Mouse (Mus musculus) left cerebral cortex, adult 18-20 months (tissue): ENCODE results near the gene Sbf2. TPM values are rescaled to one million over a fixed set of nuclear protein-coding genes. Genes with fewer than 3 reads are reported as not detected.
A peak's percentile ranks its signal among the peaks of the same experiment; 100 is the strongest.
"Not testable (repeated sequence)": the region's sequence is repeated elsewhere in the genome, so short reads cannot be mapped to it uniquely, and the experiment has no call there.

ENCODE experiments used
- DNase-seq, 2 experiments: peaks; one replicate each; pipeline ENCODE4 v3.0.0; 2021 to 2022; ENCODE audit warnings: low spot score in 2 of 2, mixed read lengths in 1 of 2
- total RNA-seq, 2 experiments: library from RNA; stranded (reverse); gene quantifications; 2 replicates each; pipeline ENCODE4 v1.2.3; 2021

The Sbf2 gene
- total RNA-seq, 2 experiments from 2014 or later, result 52.6 to 55.5 TPM

GRCm38 (mm10) chr7:110414276-110414675 lies 200.4 kb downstream of the Sbf2 start:
- no peak for DNase-seq

GRCm38 (mm10) chr7:110402092-110402491 lies 212.6 kb downstream of the Sbf2 start:
- DNase-seq, result no peak

GRCm38 (mm10) chr7:110392576-110392975 lies 222.1 kb downstream of the Sbf2 start:
- no peak for DNase-seq

GRCm38 (mm10) chr7:110391632-110392031 lies 223.1 kb downstream of the Sbf2 start:
- DNase-seq, result no peak

- not testable (repeated sequence) for DNase-seq
Measured at GRCm38 (mm10) chr7:110388889-110389288, 225.8 kb downstream of the Sbf2 start.

- no peak for DNase-seq
Measured at GRCm38 (mm10) chr7:110387565-110387964, 227.2 kb downstream of the Sbf2 start.

GRCm38 (mm10) chr7:110385482-110385881 lies 229.2 kb downstream of the Sbf2 start:
- DNase-seq, result no peak

GRCm38 (mm10) chr7:110384343-110384742 lies 230.4 kb downstream of the Sbf2 start:
- no peak for DNase-seq

GRCm38 (mm10) chr7:110381625-110382024 lies 233.1 kb downstream of the Sbf2 start:
- DNase-seq, result no peak

GRCm38 (mm10) chr7:110379335-110379914 lies 235.3 kb downstream of the Sbf2 start:
- DNase-seq, result peak in 1 of 2 experiments; percentile 15

GRCm38 (mm10) chr7:110372529-110372928 lies 242.2 kb downstream of the Sbf2 start:
- DNase-seq, result no peak

- DNase-seq, result no peak
Measured at GRCm38 (mm10) chr7:110362005-110362404, 252.7 kb downstream of the Sbf2 start.

GRCm38 (mm10) chr7:110361516-110361915 lies 253.2 kb downstream of the Sbf2 start:
- no peak for DNase-seq

- DNase-seq, result no peak
Measured at GRCm38 (mm10) chr7:110359391-110359790, 255.3 kb downstream of the Sbf2 start.

GRCm38 (mm10) chr7:110353971-110354370 lies 260.8 kb downstream of the Sbf2 start:
- no peak for DNase-seq

- no peak for DNase-seq
Measured at GRCm38 (mm10) chr7:110347250-110347649, 267.5 kb downstream of the Sbf2 start.

- DNase-seq, result no peak
Measured at GRCm38 (mm10) chr7:110337601-110338000, 277.1 kb downstream of the Sbf2 start.

GRCm38 (mm10) chr7:110325381-110326110 lies 289.2 kb downstream of the Sbf2 start:
- no peak for DNase-seq

- no peak for DNase-seq
Measured at GRCm38 (mm10) chr7:110324852-110325251, 289.9 kb downstream of the Sbf2 start.

GRCm38 (mm10) chr7:110321106-110321505 lies 293.6 kb downstream of the Sbf2 start:
- DNase-seq, result no peak

- no peak for DNase-seq
Measured at GRCm38 (mm10) chr7:110318971-110319519, 295.7 kb downstream of the Sbf2 start.

- no peak for DNase-seq
Measured at GRCm38 (mm10) chr7:110317412-110317811, 297.3 kb downstream of the Sbf2 start.

GRCm38 (mm10) chr7:110315352-110315751 lies 299.4 kb downstream of the Sbf2 start:
- DNase-seq, result no peak
